Mouse (Mus musculus) macrophage (primary cell): ENCODE data around the gene Nenf. TPM values are rescaled to one million over a fixed set of nuclear protein-coding genes. Genes with fewer than 3 reads are reported as not detected.

Experiments
- H3K27ac ChIP-seq: fragments of 350-480 bp; formaldehyde crosslinking; 2 replicates; pipeline ENCODE4 v1.9.0; 2021
- H3K36me3 ChIP-seq: fragments of 350-480 bp; formaldehyde crosslinking; 2 replicates; pipeline ENCODE4 v1.9.0; 2021; ENCODE audit errors: inconsistent target
- H3K4me3 ChIP-seq: fragments of 350-480 bp; formaldehyde crosslinking; 2 replicates; pipeline ENCODE4 v1.9.0; 2021; ENCODE audit errors: inconsistent target
- H3K79me2 ChIP-seq: fragments of 350-480 bp; formaldehyde crosslinking; 2 replicates; pipeline ENCODE4 v1.9.0; 2021; ENCODE audit errors: inconsistent target
- WGBS: methylation state at CpG from one replicate; pipeline ENCODE4 v1.1.7; 2026; ENCODE audit warnings: inconsistent platforms; ENCODE audit not compliant: missing documents; 5-methylcytosine and 5-hydroxymethylcytosine counted together
- polyA plus RNA-seq: library from polyadenylated mRNA; stranded (reverse); fragments of 250-400 nt; gene quantifications from 3 replicates; pipeline ENCODE4 v1.2.4, GENCODE M21; 2018; ENCODE audit warnings: inconsistent platforms

The Nenf gene
- polyA plus RNA-seq, 1 experiment from 2014 or later, result 30.8 TPM

DNA sequence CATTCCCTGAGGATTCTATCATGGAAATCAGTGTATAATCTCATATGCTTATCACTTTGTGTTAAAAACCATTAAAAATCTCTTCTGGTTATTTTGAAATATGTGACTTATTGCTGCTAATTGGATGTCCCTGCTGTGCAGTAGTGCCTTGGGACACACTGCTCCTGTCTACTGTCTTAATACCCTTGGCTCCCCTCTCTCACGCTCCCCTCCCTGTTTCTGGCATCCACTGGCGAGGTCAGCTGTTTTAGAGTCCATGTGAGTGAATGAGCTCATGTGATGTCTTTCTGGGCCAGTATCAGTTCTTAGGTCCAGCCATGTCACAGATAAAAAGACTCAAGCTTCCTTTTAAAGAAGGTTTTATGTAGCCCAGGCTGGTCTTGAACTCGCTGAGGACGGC is 12.4 kb upstream of the Nenf start:
- 88% methylated on average over 4 of the region's 4 CpGs for WGBS
- Histone ChIP-seq H3K4me3 (peak overlapping the region; percentile 61; the same call in 1 of the 2 replicates), H3K27ac (peak overlapping the region; percentile 98), H3K79me2 (peaks cover 89% of the 10 kb centered on the region), H3K36me3 (no peaks in the 10 kb centered on the region)

DNA sequence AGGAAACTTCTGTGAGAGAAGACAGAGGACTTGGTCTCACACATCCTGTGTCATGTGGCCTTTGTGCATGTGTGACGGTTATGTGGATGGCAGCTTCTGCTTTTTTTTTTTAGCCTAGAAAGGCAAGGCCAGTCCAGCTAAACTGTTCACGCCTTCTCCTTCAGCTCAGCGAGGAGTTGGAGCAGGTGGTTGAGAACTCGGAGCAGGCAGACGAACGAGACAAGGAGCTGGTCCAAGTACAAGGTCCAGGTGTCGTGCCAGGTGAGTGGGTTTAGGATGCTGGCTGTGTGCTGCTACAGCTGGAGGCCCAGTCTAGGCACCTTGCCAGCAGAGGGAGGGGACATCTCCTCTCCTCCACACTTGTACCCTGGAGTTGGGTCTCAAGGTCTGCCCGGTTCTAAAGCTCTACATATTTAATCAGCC is 10.0 kb upstream of the Nenf start:
- WGBS, result 1% methylated on average over 8 of the region's 8 CpGs
- peak overlapping the region; percentile 61 for H3K4me3 ChIP-seq

DNA sequence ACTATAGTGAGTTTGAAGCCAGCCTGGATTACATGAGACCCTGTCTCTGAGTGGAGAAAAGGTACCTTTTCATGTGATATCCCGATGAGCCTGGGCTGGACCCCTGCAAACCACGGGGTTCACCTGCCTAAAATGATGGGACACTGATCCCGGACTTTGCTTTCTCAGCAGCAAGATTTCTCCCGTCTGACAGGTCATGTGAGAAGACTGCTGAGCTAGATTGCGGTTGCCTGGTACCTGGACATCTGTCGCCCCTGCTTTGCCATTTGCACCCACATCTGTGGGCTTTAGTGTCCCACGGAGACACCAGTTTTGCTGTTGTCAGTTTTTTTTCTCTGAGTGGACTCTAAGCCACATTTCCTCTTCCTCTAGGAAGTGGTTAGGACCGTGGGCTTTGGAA is 9.3 kb upstream of the Nenf start:
- Histone ChIP-seq H3K4me3 (peak overlapping the region; percentile 61), H3K27ac (peak overlapping the region; percentile 98), H3K79me2 (peaks cover 58% of the 10 kb centered on the region), H3K36me3 (no peaks in the 10 kb centered on the region)
- WGBS, result 32% methylated on average over 8 of the region's 8 CpGs

More for the DNA sequence above, 10.0 kb upstream of the Nenf start:
- peaks cover 66% of the 10 kb centered on the region for H3K79me2 ChIP-seq
- H3K27ac ChIP-seq, result peak overlapping the region; percentile 98
- H3K36me3 ChIP-seq, result no peaks in the 10 kb centered on the region

DNA sequence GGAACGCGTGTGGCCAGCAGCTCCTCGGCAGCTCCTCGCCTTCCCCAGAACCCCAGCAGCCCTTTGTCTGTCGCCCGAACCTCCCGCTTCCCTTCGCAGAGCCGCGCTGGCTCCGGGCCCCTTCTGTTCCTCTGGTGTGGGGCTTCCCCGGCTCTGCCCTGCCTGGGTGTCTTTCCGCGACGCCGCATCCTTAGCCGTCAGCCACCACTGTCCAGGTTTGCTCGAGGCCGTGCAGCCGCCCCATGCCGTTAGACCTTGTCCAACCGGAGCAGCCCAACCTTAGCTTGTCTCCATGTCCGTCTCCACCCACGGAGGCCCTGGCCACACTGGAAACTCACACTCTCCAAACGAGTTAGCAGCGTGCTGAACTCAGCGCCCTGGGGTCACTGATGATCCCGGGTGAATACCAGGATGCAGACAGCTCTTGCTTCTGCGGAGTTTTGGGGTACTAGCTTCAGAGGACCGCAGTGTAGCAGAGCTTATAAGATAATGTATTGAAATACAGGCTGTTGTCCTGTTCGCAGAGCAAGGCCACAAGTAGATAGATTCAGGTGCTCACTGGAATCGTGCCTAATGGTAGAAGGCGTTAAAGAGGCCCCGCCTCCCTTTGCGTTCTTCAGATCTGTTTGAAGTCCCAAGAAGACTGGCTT is 8.4 kb upstream of the Nenf start:
- H3K4me3 ChIP-seq, result peak overlapping the region; percentile 61
- H3K27ac ChIP-seq, result peak overlapping the region; percentile 98
- WGBS, result under 1% methylated on average over 35 of the region's 35 CpGs
- H3K36me3 ChIP-seq, result no peaks in the 10 kb centered on the region
- H3K79me2 ChIP-seq, result peaks cover 49% of the 10 kb centered on the region

DNA sequence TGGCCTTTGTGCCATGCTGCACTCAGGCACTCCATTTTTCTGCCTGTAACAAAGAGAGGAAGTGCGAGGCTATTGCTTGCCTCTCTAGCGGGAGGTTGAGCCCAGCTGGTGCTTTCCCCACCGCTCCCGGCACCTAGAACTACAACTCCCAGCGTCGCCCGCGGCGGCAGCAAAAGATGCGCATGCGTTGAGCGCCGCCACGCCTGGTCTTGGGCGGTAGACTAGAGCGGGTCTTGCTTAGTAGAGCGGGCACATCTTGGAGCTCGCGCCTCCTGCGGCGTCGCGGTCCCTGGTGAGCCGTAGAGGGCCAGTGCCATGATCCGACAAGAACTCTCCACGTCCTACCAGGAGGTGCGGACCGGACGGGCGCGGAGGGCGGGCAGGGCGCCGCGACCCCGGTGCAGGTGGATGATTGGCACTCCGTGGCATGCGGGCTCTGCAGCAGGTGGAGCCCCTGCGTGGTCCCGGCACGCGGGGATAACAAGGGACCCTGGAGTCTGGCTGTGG is 7.8 kb upstream of the Nenf start, which contains the start of gene Tmem206:
Tmem206 (plus strand) TSS at position 187 of the 507 bp plus-strand sequence.
- Histone ChIP-seq H3K79me2 (peaks cover 43% of the 10 kb centered on the region), H3K27ac (peak within 1 kb of the TSS; percentile 98), H3K36me3 (no peaks in the 10 kb centered on the region), H3K4me3 (peak within 1 kb of the TSS; percentile 61)
- 1% methylated on average over 41 of the region's 42 CpGs for WGBS

DNA sequence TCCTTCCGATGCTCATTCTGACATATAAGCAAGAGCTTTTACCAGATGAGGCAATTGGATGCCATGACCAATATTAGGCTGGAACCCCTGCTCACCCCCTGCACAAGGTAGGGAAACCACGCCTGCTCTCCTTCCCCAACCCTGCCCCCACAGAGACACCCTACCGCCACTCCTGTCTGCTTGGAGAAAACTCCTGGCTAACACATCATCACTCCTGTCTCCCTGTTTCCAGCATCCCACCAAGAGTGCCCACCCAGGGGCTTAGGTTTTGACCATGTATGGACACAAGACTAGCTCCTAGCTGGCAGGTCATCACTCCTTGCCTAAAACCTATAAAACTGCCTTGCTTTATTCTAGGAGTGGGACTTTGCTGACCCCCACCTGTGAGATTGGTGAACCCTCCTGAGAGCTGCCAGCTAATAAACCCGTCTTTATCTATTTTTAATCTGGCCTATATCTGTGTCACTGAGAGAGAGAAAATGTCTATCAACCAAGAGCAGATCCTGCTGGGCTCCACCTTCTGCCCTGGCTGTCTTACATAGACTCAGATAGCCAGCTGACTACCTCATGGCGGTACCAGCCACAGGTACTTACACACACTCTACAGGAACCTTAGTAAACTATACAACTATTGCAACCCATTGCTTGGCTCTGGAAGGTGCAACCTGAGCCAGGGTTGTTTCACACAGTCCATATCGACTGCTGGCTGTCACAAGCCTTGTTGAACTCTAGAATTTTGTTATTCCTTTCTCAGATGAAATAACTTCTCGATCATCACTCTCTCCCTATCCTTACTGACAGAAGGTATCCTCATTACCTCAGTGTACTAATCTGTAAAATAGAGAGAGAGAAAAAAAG is 7.0 kb upstream of the Nenf start:
- Histone ChIP-seq H3K27ac (0 out of 2 replicates have a peak overlapping the region, but pooled peaks have one; percentile 33), H3K79me2 (peaks cover 35% of the 10 kb centered on the region), H3K4me3 (no peak overlapping the region), H3K36me3 (no peaks in the 10 kb centered on the region)
- 89% methylated on average over 7 of the region's 7 CpGs for WGBS

DNA sequence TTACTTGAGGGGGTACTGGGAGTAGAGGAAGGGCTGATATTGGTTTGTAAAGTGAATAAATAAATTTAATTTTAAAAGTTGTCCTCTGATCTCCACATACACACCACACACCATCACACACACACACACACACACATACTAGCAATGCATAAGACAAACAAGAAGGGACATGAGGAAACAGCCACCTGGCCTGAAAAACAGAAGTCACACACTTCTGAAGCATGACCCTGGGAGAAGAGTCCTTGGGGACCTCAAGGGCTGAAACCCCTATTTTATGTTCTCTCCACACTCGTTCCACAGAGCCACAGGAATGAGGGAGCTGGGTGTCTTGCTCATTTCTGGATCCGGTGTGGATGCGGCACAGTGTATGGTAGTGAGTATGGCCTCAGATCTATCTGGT is 5.4 kb upstream of the Nenf start:
- peaks cover 19% of the 10 kb centered on the region for H3K79me2 ChIP-seq
- no peak overlapping the region for H3K4me3 ChIP-seq
- no peak overlapping the region for H3K27ac ChIP-seq
- no peaks in the 10 kb centered on the region for H3K36me3 ChIP-seq
- 98% methylated on average over 3 of the region's 3 CpGs for WGBS

DNA sequence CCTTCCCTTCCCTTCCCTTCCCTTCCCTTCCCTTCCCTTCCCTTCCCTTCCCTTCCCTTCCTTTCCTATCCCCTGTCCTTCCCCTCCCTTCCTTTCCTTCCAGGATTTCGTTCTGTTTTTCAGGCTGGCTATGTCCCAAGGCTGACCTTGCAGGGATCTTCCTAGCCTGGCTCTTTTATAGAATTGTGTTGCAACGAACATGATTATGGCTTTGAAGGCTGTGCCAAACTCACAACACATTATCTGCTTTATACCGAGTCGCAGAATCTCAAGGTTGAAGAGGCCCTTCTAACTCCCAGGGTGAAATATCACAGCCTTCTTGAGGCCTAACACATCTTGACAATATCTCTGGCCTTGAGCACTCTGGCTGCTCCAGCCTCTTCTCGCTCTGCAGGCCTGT is 692 bp upstream of the Nenf start:
- Histone ChIP-seq H3K79me2 (no peaks in the 10 kb centered on the region), H3K27ac (no peak overlapping the region), H3K36me3 (no peaks in the 10 kb centered on the region), H3K4me3 (no peak overlapping the region)
- 87% methylated on average over 5 of the region's 5 CpGs for WGBS

DNA sequence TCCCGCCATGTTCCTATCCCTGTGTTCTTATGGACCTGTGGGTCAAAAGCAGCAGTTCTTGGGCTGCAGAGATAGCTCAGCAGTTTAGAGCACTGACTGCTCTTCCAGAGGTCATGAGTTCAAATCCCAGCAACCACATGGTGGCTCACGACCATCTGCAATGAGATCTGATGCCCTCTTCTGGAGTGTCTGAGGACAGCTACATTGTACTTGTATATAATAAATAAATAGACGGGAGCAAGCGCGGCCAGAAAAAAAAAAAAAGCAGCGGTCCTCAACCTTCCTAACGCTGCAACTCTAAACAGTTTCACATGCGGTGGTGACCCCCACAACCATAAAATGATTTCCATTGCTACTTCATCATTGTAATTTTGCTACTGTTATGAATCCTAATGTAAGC is 1.2 kb downstream of the Nenf start:
- Histone ChIP-seq H3K79me2 (no peaks in the 10 kb centered on the region), H3K27ac (no peak overlapping the region), H3K36me3 (no peaks in the 10 kb centered on the region), H3K4me3 (no peak overlapping the region)
- WGBS, result 88% methylated on average over 7 of the region's 8 CpGs

DNA sequence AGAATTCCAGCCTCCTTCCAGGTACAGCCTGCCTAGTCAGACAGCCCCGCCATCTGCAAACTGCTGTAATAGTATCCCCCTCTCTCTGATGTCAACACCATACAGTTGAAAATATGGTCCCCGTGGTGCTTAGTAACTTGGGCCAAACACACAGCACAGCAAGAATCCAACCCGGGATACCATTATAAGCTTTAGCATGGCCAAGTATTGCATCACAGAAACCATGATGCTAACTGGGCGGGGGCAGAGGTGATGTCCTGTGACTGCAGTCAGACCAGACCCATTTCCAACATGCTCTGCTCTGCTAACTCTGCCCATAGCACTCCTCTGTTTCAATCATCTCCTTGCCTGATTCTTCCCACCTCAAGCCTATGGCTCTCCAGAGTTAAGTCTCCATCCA is 4.1 kb downstream of the Nenf start:
- no peak overlapping the region for H3K4me3 ChIP-seq
- no peaks in the 10 kb centered on the region for H3K36me3 ChIP-seq
- H3K79me2 ChIP-seq, result no peaks in the 10 kb centered on the region
- H3K27ac ChIP-seq, result no peak overlapping the region
- WGBS, result 72% methylated on average over 4 of the region's 4 CpGs

DNA sequence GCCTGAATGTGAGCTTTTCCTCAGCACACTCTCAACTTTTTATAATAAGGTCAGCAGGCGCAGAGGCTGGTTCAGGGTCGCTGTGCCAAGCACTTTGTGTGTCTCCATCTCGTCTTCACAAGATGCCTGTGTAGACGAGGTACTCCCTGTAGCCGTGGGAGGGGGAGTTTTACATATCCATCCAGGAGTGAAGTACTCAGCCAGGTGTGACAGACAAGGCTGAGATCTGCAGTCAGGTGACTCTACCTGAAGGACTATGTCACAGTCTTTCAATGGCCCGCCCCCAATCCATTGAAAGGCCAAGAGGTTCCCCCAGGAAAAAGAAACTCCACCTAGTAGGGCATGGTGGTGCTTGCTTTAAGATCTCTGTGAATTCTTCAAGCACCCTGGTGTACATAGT is 4.8 kb downstream of the Nenf start:
- H3K4me3 ChIP-seq, result peak overlapping the region; percentile 55
- WGBS, result 42% methylated on average over 6 of the region's 6 CpGs
- no peaks in the 10 kb centered on the region for H3K79me2 ChIP-seq
- no peaks in the 10 kb centered on the region for H3K36me3 ChIP-seq
- peak overlapping the region; percentile 82 for H3K27ac ChIP-seq

DNA sequence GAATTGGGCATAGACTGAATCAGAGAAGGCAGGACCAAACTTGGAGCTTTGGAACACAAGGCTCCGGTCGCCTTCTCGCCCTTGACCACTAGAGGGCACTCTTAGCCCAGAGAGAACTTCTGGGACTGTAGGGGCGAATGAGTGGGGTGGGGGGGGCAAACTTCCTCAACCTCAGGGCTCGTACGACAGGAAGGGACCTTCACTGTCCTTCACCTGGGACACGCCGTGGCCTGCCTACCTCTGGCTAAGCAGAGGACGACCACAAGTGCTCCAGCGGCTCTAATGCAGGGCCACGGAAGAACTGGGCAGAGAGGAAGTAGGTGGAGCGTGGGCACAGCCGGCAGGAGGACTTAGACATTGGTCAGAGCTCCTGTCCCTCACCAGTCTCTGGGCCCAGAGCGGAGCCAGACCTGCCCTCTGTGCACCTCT is 5.5 kb downstream of the Nenf start:
- Histone ChIP-seq H3K4me3 (peak overlapping the region; percentile 55), H3K36me3 (no peaks in the 10 kb centered on the region), H3K79me2 (no peaks in the 10 kb centered on the region), H3K27ac (peak overlapping the region; percentile 82)
- WGBS, result under 1% methylated on average over 14 of the region's 14 CpGs

DNA sequence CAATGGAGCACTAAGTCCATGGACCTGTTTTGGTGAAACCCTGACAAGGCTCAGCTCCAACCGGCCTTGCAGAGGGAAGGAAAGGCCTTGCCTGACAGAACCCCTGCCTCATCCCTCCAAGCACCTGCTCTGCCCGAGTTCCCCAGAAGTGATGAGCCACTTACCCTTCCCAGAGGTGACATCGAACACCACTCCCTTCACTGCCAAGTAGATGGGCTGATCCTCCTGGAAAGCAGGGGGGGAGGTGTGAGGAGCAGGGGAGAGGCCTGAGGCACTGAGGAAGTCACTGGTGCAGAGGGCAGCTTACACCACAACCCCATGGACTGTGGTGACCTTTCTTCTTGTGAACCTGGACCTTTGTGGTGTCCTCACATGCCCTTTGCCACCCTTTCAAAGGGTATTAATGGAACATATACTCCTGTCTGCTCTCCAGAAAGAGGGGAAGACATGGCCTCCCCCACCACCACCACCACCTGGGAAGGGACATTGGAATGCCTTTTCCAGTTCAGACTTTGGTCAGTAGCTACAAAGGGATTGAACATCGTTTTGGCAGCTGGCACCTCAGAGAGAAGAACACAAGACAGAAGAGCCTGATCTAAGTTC is 6.6 kb downstream of the Nenf start:
- Histone ChIP-seq H3K27ac (no peak overlapping the region), H3K4me3 (no peak overlapping the region), H3K36me3 (no peaks in the 10 kb centered on the region), H3K79me2 (no peaks in the 10 kb centered on the region)
- 95% methylated on average over 3 of the region's 4 CpGs for WGBS

DNA sequence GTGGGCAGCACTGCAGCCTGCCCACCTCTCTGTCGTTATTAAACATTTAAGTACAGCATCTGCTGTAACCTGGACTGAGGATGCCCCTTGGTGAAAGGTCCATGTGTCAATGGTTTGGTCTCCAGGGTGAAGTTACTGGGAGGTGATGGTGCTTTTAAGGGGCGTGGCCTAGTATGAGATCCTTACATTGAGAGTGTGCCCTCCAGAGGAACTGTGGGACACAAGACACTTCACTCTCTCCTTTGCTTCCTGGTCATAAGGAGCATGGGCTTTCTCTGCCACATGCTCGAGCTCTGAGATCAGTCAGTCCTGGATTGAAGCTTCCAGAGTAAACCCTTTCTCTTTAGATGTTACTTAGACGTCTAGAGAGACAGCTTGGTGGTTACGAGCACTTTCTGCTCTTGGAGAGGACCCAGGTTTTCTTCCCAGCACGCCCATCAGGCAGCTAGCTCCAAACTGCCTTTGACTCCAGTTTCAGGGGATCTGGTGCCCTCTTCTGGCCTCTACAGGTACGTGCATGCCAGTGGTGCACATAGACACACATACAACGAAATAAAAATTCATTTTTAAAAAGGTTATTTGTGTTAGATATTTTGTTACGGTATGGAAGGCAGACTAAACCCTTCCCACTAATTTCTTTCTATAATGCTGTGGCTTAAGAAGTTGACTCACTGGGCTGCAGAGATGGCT is 10.1 kb downstream of the Nenf start:
- Histone ChIP-seq H3K4me3 (no peak overlapping the region), H3K79me2 (no peaks in the 10 kb centered on the region), H3K27ac (no peak overlapping the region), H3K36me3 (no peaks in the 10 kb centered on the region)
- WGBS, result 90% methylated on average over 7 of the region's 9 CpGs
